Mouse (Mus musculus): ENCODE measurements around the gene Nf2.

DNA sequence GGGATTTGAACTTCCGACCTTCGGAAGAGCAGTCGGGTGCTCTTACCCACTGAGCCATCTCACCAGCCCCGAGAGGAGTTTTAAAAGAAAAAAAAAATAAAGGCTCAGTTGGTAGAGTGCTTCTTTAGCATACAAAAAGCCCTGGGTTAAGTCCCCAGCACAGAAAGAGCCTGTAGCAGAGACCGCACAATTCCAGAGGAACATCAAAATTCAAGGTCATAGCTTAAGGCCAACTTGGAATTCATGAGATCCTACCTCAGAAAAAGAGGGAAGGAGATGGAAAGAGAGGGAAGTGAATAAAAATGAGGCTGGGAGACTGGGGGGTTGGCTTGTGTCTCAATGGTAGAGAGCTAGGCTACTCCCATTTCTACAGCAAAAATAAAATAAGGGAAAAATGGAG is 4.8 kb upstream of the Nf2 start:
- no peak for TF ChIP-seq CTCF (IDR thresholded peaks at IDR 0.05; ENCODE audit: borderline replicate concordance, control insufficient read depth, extremely low read depth, insufficient read depth, low read length, poor library complexity)
- no peak for TF ChIP-seq POLR2A (IDR thresholded peaks at IDR 0.05; ENCODE audit: control insufficient read depth, extremely low read depth, insufficient read depth, low read length, poor library complexity)

Measured in thymus, adult 2 months (tissue).